Mouse (Mus musculus): ENCODE data around the gene 4930544D05Rik. TPM values are rescaled to one million over a fixed set of nuclear protein-coding genes. Genes with fewer than 3 reads are reported as not detected.

Gene 4930544D05Rik
- polyA plus RNA-seq, 1 experiment from 2014 or later = not detected

DNA sequence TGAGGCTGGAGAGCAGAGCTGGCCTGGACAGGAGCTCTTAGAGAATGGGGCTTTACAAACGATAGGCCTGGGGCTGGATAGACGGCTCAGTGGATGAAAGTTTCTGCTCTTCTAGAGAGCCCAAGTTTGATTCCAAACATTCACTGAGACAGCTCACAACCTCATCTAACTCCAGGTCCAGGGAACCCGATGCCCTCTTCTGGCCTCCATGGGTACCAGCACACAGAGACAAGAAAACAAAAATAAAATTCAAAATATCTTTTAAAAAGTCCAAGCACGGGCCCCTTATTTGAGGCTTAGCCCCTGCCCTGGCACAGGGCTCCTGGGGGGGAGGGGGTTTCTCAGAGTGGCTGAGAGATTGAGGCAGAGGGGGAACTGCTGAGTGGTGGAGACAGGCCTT is 4.9 kb upstream of the 4930544D05Rik start:
- no peak overlapping the region for H3K4me2 ChIP-seq (ENCODE audit: low read depth, low read length)
- H3K9ac ChIP-seq (ENCODE audit: low read depth, low read length) = no peak overlapping the region
- H3K9me3 ChIP-seq (ENCODE audit: control insufficient read depth, low read length) = no peaks in the 10 kb centered on the region
- WGBS = 88% methylated on average over 4 of the region's 4 CpGs
- ATAC-seq = no peak
- H3K27ac ChIP-seq (ENCODE audit: low read length) = no peak overlapping the region
- no peak overlapping the region for H3K4me3 ChIP-seq (ENCODE audit: low read length)
- no peaks in the 10 kb centered on the region for H3K27me3 ChIP-seq (replicated peaks; ENCODE audit: control insufficient read depth, insufficient read depth, low read length)
- H3K36me3 ChIP-seq (ENCODE audit: control insufficient read depth, insufficient read depth, low read length) = peaks cover 27% of the 10 kb centered on the region
- peaks cover 3% of the 10 kb centered on the region; the same call in 1 of the 2 replicates for H3K4me1 ChIP-seq (ENCODE audit: control insufficient read depth, insufficient read depth, low read length)

GRCm38 (mm10) chr11:70612505-70612904 is 3.1 kb upstream of the 4930544D05Rik start:
- Histone ChIP-seq H3K27ac (ENCODE audit: low read length) (no peak overlapping the region), H3K4me3 (ENCODE audit: low read length) (no peak overlapping the region), H3K9me3 (ENCODE audit: control insufficient read depth, low read length) (no peaks in the 10 kb centered on the region), H3K9ac (ENCODE audit: low read depth, low read length) (no peak overlapping the region), H3K27me3 (replicated peaks; ENCODE audit: control insufficient read depth, insufficient read depth, low read length) (no peaks in the 10 kb centered on the region), H3K4me2 (ENCODE audit: low read depth, low read length) (no peak overlapping the region), H3K36me3 (ENCODE audit: control insufficient read depth, insufficient read depth, low read length) (peaks cover 22% of the 10 kb centered on the region), H3K4me1 (ENCODE audit: control insufficient read depth, insufficient read depth, low read length) (peaks cover 3% of the 10 kb centered on the region; the same call in 1 of the 2 replicates)
- WGBS = 80% methylated on average over 7 of the region's 7 CpGs
- ATAC-seq = no peak

DNA sequence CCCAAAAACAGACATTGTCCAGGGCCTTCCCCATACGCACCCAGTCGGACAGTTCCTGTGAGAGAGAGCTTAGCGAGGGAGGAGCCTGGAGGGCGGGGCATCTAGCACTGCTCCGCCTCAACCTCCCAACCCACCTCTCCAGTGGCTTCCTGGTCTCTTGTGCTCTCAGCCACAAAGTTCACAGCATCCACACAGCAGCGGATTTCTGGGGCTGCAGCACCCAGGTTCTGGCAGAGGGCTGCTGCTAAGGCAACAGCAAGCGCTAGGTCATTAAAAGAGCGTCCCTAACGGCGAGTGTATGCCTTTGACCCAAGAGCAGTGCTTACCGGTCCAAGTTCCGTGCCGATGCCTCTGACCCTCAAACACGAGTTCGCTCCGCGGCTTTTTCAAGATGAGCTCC is 574 bp upstream of the 4930544D05Rik start:
- 1% methylated on average over 17 of the region's 17 CpGs for WGBS
- H3K4me3 ChIP-seq (ENCODE audit: low read length) = peak overlapping the region; percentile 51

GRCm38 (mm10) chr11:70619101-70619500 is 3.5 kb downstream of the 4930544D05Rik start, which contains the start of gene Chrne:
TSS of gene Chrne (minus strand) at chr11:70619216.
- Histone ChIP-seq H3K27me3 (replicated peaks; ENCODE audit: control insufficient read depth, insufficient read depth, low read length) (no peaks in the 10 kb centered on the region), H3K4me1 (ENCODE audit: control insufficient read depth, insufficient read depth, low read length) (peaks cover 10% of the 10 kb centered on the region), H3K4me2 (ENCODE audit: low read depth, low read length) (no peak within 1 kb of the TSS), H3K27ac (ENCODE audit: low read length) (no peak within 1 kb of the TSS), H3K4me3 (ENCODE audit: low read length) (no peak within 1 kb of the TSS), H3K9me3 (ENCODE audit: control insufficient read depth, low read length) (no peaks in the 10 kb centered on the region), H3K36me3 (ENCODE audit: control insufficient read depth, insufficient read depth, low read length) (no peaks in the 10 kb centered on the region), H3K9ac (ENCODE audit: low read depth, low read length) (no peak within 1 kb of the TSS)
- no peak for ATAC-seq
- 75% methylated on average over 1 of the region's 1 CpGs for WGBS

More for the DNA sequence above, 574 bp upstream of the 4930544D05Rik start:
- ATAC-seq = peak; percentile 95
- H3K27me3 ChIP-seq (replicated peaks; ENCODE audit: control insufficient read depth, insufficient read depth, low read length) = no peaks in the 10 kb centered on the region
- H3K9ac ChIP-seq (ENCODE audit: low read depth, low read length) = peak overlapping the region; percentile 66
- H3K9me3 ChIP-seq (ENCODE audit: control insufficient read depth, low read length) = no peaks in the 10 kb centered on the region
- H3K4me2 ChIP-seq (ENCODE audit: low read depth, low read length) = peak overlapping the region; percentile 94
- H3K27ac ChIP-seq (ENCODE audit: low read length) = peak overlapping the region; percentile 53
- peaks cover 3% of the 10 kb centered on the region; the same call in 1 of the 2 replicates for H3K4me1 ChIP-seq (ENCODE audit: control insufficient read depth, insufficient read depth, low read length)
- H3K36me3 ChIP-seq (ENCODE audit: control insufficient read depth, insufficient read depth, low read length) = peaks cover 7% of the 10 kb centered on the region

- Histone ChIP-seq H3K9me3 (ENCODE audit: control insufficient read depth, low read length) (no peaks in the 10 kb centered on the region), H3K27me3 (replicated peaks; ENCODE audit: control insufficient read depth, insufficient read depth, low read length) (no peaks in the 10 kb centered on the region), H3K4me3 (ENCODE audit: low read length) (no peak overlapping the region), H3K4me1 (ENCODE audit: control insufficient read depth, insufficient read depth, low read length) (peaks cover 7% of the 10 kb centered on the region; the same call in 1 of the 2 replicates), H3K9ac (ENCODE audit: low read depth, low read length) (0 out of 2 replicates have a peak overlapping the region, but pooled peaks have one; percentile 46), H3K27ac (ENCODE audit: low read length) (peak overlapping the region; percentile 63), H3K4me2 (ENCODE audit: low read depth, low read length) (no peak overlapping the region), H3K36me3 (ENCODE audit: control insufficient read depth, insufficient read depth, low read length) (no peaks in the 10 kb centered on the region)
- ATAC-seq = peak; percentile 71
- 29% methylated on average over 7 of the region's 7 CpGs for WGBS
These were observed 6.5 kb downstream of the 4930544D05Rik start for GRCm38 (mm10) chr11:70621972-70622814.

- peak; percentile 46 for ATAC-seq
- no peak overlapping the region for H3K27ac ChIP-seq (ENCODE audit: low read length)
- no peaks in the 10 kb centered on the region for H3K36me3 ChIP-seq (ENCODE audit: control insufficient read depth, insufficient read depth, low read length)
- 67% methylated on average over 10 of the region's 10 CpGs for WGBS
- no peaks in the 10 kb centered on the region for H3K9me3 ChIP-seq (ENCODE audit: control insufficient read depth, low read length)
- H3K4me3 ChIP-seq (ENCODE audit: low read length) = no peak overlapping the region
- peaks cover 7% of the 10 kb centered on the region; the same call in 1 of the 2 replicates for H3K4me1 ChIP-seq (ENCODE audit: control insufficient read depth, insufficient read depth, low read length)
- no peaks in the 10 kb centered on the region for H3K27me3 ChIP-seq (replicated peaks; ENCODE audit: control insufficient read depth, insufficient read depth, low read length)
- no peak overlapping the region for H3K4me2 ChIP-seq (ENCODE audit: low read depth, low read length)
- H3K9ac ChIP-seq (ENCODE audit: low read depth, low read length) = no peak overlapping the region
These were observed 7.5 kb downstream of the 4930544D05Rik start for GRCm38 (mm10) chr11:70623053-70623742.

DNA sequence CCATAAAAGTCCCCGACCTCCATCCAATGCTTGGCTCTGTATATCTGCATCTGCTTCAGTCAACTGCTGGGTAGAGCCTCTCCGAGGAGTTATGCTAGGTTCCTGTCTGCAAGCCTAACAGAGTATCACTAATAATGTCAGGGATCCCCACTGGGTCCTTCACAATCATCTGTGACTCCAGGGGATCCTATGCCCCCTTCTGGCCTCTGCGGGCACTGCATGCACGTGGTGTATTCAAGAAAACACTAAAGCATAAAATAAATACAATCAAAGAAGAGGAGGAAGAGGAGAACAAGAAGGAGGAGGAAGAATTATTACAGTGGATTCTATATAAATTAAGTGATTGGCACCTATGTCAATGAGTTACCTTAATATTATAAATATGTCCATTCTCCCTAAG is 9.8 kb downstream of the 4930544D05Rik start:
- Histone ChIP-seq H3K27me3 (replicated peaks; ENCODE audit: control insufficient read depth, insufficient read depth, low read length) (no peaks in the 10 kb centered on the region), H3K4me2 (ENCODE audit: low read depth, low read length) (no peak overlapping the region), H3K36me3 (ENCODE audit: control insufficient read depth, insufficient read depth, low read length) (no peaks in the 10 kb centered on the region), H3K4me1 (ENCODE audit: control insufficient read depth, insufficient read depth, low read length) (peaks cover 7% of the 10 kb centered on the region; the same call in 1 of the 2 replicates), H3K9ac (ENCODE audit: low read depth, low read length) (no peak overlapping the region), H3K27ac (ENCODE audit: low read length) (no peak overlapping the region), H3K9me3 (ENCODE audit: control insufficient read depth, low read length) (no peaks in the 10 kb centered on the region), H3K4me3 (ENCODE audit: low read length) (no peak overlapping the region)
- WGBS = 48% methylated on average over 4 of the region's 4 CpGs
- ATAC-seq = no peak

DNA sequence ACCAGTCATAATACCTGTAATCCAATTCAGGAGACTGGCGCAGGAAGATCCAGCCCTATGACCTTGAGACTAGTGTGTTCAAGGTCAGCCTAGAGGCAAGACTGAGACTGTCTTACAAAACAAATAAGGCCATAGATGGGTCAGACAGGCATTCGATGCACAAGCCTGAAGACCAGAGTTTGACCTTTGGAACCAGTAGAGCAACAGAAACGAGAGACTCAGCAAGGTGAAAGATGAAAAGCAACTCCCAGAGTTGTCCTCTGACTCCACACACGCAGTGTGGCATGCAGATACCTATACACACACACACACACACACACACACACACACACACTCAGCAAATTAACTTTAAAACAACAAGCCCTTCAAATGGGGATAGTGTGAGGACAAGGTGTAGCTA is 11.2 kb downstream of the 4930544D05Rik start:
- Histone ChIP-seq H3K9ac (ENCODE audit: low read depth, low read length) (no peak overlapping the region), H3K36me3 (ENCODE audit: control insufficient read depth, insufficient read depth, low read length) (no peaks in the 10 kb centered on the region), H3K4me1 (ENCODE audit: control insufficient read depth, insufficient read depth, low read length) (peaks cover 4% of the 10 kb centered on the region; the same call in 1 of the 2 replicates), H3K27ac (ENCODE audit: low read length) (no peak overlapping the region), H3K27me3 (replicated peaks; ENCODE audit: control insufficient read depth, insufficient read depth, low read length) (no peaks in the 10 kb centered on the region), H3K4me2 (ENCODE audit: low read depth, low read length) (no peak overlapping the region), H3K9me3 (ENCODE audit: control insufficient read depth, low read length) (no peaks in the 10 kb centered on the region), H3K4me3 (ENCODE audit: low read length) (no peak overlapping the region)
- ATAC-seq = 0 out of 2 replicates have a peak, but pooled peaks have one; percentile 23
- WGBS = 55% methylated on average over 4 of the region's 4 CpGs

- Histone ChIP-seq H3K27ac (ENCODE audit: low read length) (no peak overlapping the region), H3K9me3 (ENCODE audit: control insufficient read depth, low read length) (no peaks in the 10 kb centered on the region), H3K27me3 (replicated peaks; ENCODE audit: control insufficient read depth, insufficient read depth, low read length) (no peaks in the 10 kb centered on the region), H3K36me3 (ENCODE audit: control insufficient read depth, insufficient read depth, low read length) (no peaks in the 10 kb centered on the region), H3K4me3 (ENCODE audit: low read length) (no peak overlapping the region), H3K4me2 (ENCODE audit: low read depth, low read length) (no peak overlapping the region), H3K9ac (ENCODE audit: low read depth, low read length) (no peak overlapping the region), H3K4me1 (ENCODE audit: control insufficient read depth, insufficient read depth, low read length) (no peaks in the 10 kb centered on the region)
- WGBS = 58% methylated on average over 2 of the region's 2 CpGs
- ATAC-seq = no peak
These were observed 12.8 kb downstream of the 4930544D05Rik start for GRCm38 (mm10) chr11:70628431-70628830.
